Mouse (Mus musculus): ENCODE results near the gene 4931429L15Rik. TPM values are rescaled to one million over a fixed set of nuclear protein-coding genes. Genes with fewer than 3 reads are reported as not detected.
"Not testable (repeated sequence)": the region's sequence is repeated elsewhere in the genome, so short reads cannot be mapped to it uniquely, and the experiment has no call there.

Gene 4931429L15Rik
- not detected for polyA plus RNA-seq (2017; shearing (Covaris generic))

DNA sequence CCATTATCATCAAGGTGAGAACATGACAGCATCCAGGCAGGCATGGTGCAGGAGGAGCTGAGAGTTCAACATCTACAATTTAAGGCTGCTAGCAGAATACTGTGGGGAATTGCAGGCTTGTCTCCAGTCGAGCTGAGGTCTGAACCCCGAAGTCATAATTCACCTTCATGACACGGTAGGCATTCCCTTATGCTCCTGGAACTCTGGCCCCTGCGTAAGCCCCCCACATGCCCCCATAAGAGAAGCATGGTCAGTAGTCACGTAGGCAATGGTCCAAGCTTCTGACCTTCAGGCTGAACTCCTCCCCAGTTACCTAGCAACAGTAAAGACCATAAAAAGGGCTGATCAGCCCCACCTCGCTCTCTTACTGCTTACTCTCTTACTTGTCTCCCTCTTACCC, at the start of gene 4931429L15Rik:
Gene 4931429L15Rik (minus strand): TSS at position 101 of the 400 bp plus-strand sequence.
- ATAC-seq = not testable (repeated sequence)

GRCm38 (mm10) chr9:46362459-46362858, 42.7 kb upstream of the 4931429L15Rik start:
- ATAC-seq = no peak

DNA sequence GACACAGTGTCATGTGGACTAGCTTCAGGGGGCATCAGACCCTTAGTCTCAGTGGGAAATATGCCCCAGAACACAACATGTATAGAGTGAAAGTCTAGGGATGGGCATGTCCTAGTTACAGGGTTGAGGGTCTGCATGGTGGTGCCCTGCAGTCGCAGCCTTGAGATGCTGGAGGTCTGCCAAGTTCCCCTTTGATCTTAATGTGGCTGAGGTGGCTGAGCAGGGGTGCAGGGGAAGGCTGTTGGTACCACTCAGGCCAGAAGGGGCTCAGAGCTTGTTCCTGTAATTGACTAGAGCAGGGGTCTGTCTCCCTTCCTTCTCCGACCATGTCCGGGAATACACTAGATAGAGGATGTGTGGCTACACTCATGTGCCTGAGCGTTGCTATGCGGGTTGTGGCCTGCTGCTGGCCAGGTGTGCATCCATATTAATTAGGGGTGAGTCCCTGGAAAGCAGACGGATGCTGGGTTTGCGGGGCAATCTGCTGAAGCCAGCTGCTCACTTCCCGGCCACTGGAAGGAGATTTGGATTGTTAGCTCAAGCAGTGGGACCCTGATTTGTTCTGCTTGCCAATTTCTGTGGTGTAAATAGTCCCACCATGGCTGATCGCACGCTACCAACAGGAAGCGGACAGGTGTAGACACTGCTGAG, 41.8 kb upstream of the 4931429L15Rik start:
- ATAC-seq = no peak

DNA sequence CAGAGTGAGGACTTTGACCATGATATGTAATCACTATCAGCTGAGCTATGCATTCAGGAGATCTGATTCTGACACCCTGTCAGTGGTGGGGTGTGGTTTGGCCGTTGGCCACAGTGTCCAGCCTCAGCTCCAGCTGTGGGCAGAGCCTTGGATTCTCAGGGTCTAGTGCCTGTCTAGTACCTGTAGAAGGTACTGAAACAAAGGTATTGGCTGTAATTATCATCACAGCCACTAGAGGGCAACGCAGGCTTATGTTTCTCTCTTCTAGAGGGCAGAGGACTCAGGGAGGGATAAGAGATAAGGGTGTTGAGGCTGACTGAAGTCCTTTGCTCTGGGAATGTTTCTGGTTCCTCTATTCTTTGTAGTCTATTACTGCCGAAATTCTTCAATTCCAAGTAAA, 34.2 kb upstream of the 4931429L15Rik start:
- ATAC-seq = no peak

GRCm38 (mm10) chr9:46353330-46353724, 33.5 kb upstream of the 4931429L15Rik start:
- ATAC-seq = no peak

DNA sequence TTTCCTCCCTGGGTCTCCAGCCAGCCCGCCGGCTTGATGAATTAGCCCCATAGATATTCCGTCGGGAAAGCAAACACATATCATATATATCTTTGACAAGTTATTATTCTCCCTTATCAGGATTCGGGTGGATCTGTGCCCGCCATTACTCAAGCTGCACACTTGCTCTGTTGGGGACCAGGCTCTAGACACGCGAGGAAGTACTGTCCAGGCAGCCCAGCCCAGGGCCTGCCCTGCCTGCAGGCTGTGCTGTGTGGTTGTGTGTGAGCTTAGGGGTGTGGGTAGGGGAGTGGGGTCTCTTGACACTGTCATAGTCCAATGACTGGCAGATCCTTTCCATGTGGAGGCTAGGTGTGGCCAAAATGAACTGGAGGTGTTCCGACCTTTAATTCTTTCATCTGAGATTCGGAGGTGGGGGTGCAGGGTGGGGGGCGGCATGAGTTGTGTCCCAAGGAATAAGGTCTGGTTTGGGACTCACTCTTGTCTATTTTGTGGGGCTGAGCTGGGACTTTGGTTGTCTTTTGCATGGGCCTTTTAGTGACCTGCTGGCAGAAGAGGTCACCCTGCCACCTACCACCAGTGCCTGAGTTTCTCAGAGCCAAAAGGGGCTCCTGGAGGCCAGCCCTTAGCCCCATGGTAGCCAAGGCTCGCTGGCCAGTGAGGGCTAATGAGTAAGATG, 33.0 kb upstream of the 4931429L15Rik start:
- no peak for ATAC-seq

GRCm38 (mm10) chr9:46350451-46350981, 30.7 kb upstream of the 4931429L15Rik start:
- no peak for ATAC-seq

DNA sequence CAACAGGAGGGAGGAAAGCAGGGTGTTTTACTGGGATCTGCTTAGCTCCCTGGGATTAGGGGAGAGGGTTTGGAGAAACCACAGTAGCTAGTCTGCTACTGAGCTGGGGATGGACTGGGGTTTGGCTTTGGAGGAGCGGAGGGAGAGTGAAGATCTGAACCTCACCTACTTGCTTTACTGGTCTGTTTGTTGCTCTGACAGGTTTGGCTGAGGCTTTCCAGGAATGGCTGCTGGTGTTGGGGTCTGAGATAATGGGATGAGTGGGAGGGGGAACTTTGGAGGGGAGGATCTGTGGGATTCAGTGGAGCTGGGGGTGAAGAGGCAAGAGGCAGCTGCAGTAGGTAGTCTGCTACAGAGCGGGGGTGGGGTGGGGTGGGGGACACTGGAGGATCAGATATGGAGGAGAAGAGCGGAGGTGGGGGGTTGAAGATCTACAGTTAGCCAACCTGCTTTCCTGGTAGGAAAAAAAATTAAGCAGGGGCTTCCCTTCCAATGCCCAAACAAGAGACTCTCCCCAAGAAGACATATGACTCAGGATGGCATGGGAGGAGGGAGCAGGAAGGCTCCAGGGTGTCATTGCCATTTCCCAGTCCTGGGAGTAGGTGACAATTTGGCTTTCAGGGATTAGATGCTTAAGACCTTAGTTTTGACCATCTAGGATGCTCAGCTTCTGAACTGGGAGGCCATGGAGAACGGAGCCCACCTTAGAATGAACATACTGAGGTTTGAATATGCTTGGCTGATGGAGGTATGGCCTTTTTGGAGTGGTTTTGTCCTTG, 26.3 kb upstream of the 4931429L15Rik start:
- no peak for ATAC-seq

DNA sequence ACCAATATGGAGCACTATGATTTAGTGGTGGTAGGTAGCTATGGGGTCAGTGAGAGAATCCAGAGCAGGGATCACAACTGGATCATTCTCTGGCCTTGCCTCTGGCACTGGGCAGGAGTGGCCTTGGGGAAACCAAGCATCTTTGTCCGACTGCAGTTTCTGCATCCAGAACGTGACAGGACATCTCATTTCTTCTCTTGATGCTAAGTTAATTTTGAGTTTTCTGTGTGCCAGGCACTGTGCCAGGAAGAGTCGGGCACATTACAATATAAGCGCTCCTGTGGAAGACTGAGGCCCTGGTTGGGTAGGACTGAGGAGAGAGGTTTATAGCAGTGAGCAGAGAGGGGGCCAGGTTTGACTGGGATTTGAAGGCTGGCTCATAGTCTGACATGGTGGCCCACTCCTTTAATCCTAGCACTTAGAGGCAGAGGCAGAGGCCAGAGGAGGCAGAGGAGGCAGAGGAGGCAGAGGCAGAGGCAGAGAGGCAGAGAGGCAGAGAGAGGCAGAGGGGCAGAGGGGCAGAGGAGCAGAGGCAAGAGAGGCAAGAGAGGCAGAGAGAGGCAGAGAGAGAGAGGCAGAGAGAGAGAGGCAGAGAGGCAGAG, 19.4 kb upstream of the 4931429L15Rik start:
- no peak for ATAC-seq

GRCm38 (mm10) chr9:46338384-46338783, 18.6 kb upstream of the 4931429L15Rik start:
- ATAC-seq = no peak

GRCm38 (mm10) chr9:46337852-46338291, 18.1 kb upstream of the 4931429L15Rik start:
- ATAC-seq = no peak

DNA sequence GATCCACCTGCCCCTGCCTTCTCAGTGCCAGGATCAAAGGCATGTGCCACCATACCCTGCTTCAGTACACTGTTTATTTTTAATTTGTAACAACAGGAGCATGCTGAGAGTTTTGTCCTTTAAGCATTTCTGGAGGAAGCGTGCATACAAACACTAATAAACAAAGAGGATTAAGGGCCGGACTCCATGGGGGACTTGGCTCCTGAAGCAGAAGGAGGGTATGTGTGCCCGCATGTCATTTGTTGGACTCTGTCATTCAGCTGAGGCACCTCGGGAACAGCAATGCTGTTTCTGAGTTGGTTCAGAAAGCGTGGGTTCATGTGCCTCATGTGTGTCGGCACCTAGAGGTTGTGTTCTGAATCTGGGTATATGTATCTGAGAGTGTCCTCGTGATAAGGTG, 17.5 kb upstream of the 4931429L15Rik start:
- no peak for ATAC-seq

DNA sequence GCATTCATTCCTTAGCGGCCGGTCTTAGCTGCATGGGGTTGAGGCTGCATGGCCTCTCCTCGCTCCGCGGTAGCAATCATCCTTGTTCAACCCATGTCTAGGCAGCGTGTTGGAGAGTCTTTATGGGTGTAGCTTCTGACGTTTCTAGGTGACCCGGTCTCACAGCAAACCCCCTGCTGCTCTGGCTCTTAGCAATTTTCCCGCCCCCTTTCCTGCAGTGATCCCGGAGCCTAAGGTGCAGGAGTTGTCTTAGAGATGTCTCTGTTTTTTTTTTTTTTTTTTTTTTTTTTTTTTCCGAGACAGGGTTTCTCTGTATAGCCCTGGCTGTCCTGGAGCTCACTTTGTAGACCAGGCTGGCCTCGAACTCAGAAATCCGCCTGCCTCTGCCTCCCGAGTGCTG, 16.5 kb upstream of the 4931429L15Rik start:
- not testable (repeated sequence) for ATAC-seq

GRCm38 (mm10) chr9:46335461-46335995, 15.7 kb upstream of the 4931429L15Rik start:
- ATAC-seq = no peak

- no peak for ATAC-seq
Observed at GRCm38 (mm10) chr9:46334471-46335025, 14.8 kb upstream of the 4931429L15Rik start.

GRCm38 (mm10) chr9:46331301-46331700, 11.5 kb upstream of the 4931429L15Rik start:
- ATAC-seq = no peak

- ATAC-seq = no peak
Observed at GRCm38 (mm10) chr9:46330586-46330895, 10.8 kb upstream of the 4931429L15Rik start.

DNA sequence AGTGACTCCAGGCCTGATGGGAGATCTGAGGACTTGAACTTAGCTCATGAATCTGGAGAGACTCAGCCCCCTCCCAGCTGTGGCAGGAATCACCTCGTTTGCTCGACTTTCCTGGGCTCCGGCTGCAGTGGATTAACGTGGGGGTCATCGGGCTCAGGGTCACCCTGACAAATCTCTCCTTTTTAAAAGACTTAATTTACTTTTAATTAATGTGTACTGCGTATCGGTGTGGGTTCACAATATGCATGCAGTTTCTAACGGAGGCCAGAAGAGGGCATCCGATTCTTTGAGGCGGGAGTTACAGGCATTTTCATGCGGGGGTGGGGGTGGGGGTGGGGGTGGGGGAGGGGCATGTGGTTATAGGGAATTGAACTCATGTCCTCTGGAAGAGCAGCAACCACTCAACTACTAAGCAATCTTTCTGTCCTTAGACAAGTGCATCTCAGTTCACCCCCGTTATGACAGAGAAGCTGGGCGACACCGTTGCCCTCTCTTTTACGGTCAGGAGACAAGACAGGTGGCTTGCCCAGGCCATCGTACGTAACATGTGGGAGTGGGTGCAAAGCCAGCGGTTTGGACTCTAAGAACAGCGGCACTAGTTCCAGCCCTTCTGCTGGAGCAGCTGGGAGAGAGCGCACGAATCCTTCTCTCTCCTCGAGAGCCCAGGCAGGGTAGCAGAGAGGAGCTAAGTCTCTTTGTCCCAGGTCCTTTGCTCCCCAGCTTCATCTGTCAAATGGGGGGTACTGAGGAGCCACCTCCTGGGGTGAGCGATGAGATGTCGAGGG, 10.2 kb upstream of the 4931429L15Rik start:
- no peak for ATAC-seq

DNA sequence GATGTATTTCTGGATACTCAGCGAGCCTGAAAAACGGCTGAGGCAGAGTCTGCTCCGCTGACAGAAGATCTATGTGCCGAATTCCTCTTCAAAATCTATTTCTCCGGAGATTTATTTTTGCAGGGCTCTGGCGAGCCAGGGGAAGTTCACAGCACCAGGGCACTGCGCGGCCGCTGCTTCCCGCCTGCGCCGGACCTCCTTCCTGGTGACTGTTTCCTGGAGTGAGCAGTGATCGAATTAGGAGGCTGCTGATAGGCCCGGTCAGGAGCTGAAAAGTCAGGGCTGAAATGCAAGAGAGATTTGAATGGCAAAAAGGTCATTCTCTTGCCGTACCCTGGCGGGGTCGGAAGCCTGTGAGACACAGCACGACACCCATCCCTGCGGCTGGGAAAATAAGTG, 9.5 kb upstream of the 4931429L15Rik start:
- no peak for ATAC-seq

- ATAC-seq = no peak
Observed at GRCm38 (mm10) chr9:46328572-46329249, 8.9 kb upstream of the 4931429L15Rik start.
